Mouse (Mus musculus) mesoderm, embryonic 11.5 days (tissue): ENCODE results near the gene Zfp523.

ENCODE experiments used
- DNase-seq: peaks from one replicate; pipeline ENCODE4 v3.0.0-alpha.2; 2012; ENCODE audit warnings: low read depth, low spot score

The Zfp523 gene

GRCm38 (mm10) chr17:28242296-28242695 is 65.4 kb downstream of the Zfp523 start:
- DNase-seq, result no peak

- no peak for DNase-seq
Measured at GRCm38 (mm10) chr17:28244214-28244613, 67.3 kb downstream of the Zfp523 start.

GRCm38 (mm10) chr17:28244714-28245113 is 67.8 kb downstream of the Zfp523 start:
- peak; percentile 44 for DNase-seq

DNA sequence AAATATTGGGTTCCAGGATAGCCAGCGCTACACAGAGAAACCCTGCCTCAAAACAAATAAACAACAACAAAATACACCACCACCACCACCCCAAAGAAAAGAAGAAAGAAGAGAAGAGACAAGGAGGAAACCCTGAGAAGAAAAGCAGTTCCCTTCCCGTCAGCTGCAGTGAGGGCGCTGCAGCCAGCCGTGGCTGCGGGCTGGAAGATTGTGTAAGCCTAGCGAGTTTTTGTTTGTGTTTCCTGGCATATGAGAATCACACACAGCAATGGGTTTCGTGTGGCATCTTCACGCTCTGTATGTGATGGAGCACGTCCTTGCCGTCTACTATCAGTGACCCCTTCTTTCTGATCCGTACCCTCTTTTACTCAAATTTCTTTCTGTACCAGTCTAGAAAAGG is 69.7 kb downstream of the Zfp523 start:
- no peak for DNase-seq

DNA sequence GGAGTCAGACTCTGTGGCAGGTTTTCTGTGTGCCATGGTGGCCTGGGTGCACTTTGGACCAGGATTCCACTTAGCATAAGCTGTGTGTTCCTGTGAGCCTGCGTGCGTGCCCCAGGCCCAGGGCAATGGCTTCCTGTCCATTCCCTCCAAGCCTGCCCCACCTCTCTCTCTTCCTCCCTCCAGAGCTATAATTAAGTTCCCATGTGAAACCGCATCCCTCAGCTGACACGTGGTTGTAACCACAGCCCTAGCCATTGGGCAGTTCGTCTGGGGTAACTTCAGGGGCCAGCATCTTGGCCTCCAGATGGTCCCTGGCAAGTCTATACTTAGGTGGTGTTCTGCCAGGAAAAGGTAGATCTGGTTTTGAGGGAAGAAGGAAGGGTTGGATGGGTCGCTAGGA is 70.7 kb downstream of the Zfp523 start:
- DNase-seq, result no peak

DNA sequence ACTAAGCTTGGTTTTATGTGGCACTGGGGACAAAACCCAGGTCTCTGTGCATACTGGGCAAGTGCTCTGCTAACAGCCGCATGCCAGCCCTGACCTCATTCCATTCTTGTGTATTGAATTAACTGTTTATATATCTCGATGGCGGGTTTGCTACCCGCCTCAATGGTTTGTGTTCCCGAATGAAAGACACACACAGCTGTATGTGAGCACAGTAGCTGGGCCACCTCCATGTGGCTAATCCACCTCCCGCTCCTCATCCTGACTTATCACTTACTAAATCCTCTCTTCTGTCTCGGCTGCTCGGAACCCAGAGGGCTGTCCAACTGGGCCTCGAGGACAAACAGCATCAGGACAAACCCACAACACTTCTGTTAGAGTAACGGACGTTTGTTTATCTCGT is 72.1 kb downstream of the Zfp523 start:
- DNase-seq, result no peak

DNA sequence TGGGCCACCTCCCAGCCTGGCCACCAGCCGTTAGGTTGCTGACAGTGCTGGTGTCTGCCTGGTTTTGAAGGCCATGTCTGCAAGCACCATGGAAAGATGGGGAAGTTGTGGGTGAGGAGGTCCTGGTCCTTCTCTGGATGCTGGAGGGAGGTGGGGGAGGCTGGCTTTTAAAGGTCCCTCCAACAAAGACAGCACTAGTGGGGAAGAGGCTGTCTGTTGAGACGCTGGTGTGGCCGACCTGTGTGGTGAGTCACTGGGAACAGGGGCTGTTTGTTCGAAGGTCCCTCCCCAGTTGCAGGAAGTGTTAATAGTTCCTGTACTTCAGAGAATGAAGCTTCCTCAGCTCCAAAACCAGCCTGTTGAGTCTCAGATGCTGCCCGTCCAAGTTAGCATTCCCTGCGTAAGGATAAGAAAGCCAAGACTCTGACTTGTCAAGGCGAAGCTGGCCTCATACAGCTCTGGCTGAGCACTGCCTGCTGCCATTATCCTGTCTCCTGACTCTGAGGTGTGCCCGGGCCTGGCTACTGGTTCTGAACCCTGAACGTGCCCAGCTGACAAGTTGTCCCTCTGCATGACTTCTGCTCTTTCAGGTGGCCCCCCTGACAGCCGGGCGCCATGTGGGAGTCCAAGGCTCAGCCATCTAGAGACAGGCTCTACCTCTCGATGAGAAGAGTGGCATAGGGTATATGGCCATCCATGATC is 74.8 kb downstream of the Zfp523 start:
- DNase-seq, result no peak

DNA sequence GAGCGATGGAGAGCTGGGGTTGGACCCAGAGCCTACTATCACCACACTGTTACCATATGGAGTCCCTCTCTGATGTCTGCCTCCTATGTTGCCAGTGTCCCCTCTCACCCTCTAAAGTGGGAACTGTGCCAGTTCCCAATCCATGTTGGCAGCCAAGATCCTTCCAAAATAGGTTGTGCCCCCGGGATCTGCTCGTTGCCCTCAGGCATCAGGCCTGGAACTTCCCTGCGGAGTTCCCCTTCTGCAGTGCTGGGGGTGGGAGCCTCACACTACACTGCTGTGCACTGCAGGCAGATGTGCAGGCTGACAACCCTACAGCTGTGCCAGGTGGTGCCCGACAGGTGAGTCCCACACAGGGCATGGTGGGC is 75.3 kb downstream of the Zfp523 start:
- no peak for DNase-seq

DNA sequence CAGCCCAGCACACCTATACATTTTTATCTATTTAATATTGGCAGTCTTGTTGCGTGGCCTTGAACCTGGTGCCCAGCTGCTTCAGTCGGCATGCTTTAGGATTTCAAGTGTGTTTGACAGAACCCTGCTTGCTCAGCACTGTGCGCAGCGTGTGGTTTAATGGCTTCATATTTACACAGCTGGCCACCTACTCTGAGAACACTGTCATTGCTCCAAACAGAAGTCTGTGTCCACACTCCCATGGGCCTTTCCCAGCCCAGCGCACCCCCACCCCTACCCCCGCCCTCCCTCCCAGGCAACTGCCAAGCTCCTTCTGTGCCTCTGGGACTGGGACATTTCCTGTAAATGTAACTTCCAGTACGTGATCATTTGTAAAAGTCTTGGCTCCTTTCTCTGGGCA is 76.3 kb downstream of the Zfp523 start:
- peak; percentile 63 for DNase-seq

GRCm38 (mm10) chr17:28254804-28255203 is 77.9 kb downstream of the Zfp523 start:
- DNase-seq, result no peak
